Mouse (Mus musculus): Measurements from ENCODE around the gene Smarcc1.
A peak's percentile ranks its signal among the peaks of the same experiment; 100 is the strongest.

- TF ChIP-seq CTCF (IDR thresholded peaks at IDR 0.05; ENCODE audit: low read depth) (peak; percentile 99), EP300 (IDR thresholded peaks at IDR 0.05; ENCODE audit: low read depth) (no peak)
Measured at GRCm38 (mm10) chr9:110100627-110101600, 16.6 kb upstream of the Smarcc1 start.
